Mouse (Mus musculus) intestine, embryonic 16.5 days (tissue): ENCODE data around the gene Imp4. TPM values are rescaled to one million over a fixed set of nuclear protein-coding genes. Genes with fewer than 3 reads are reported as not detected.
"Not testable (repeated sequence)": the region's sequence is repeated elsewhere in the genome, so short reads cannot be mapped to it uniquely, and the experiment has no call there.

Source experiments
- ATAC-seq: fragments of 200-750 bp; cut with Nextera tagmentation; 2 replicates; pipeline ENCODE4 v1.8.0; 2017; ENCODE audit warnings: moderate TSS enrichment, moderate library complexity
- H3K27ac ChIP-seq: fragments of 300-500 bp; sonication (generic); 2 replicates; pipeline ENCODE4 v1.5.1; 2014; ENCODE audit warnings: mild to moderate bottlenecking, low read length
- H3K27me3 ChIP-seq: fragments of 300-500 bp; sonication (generic); replicated peaks from 2 replicates; pipeline ENCODE4 v1.6.1; 2014; ENCODE audit warnings: low read length, control low read depth, mixed read lengths; ENCODE audit not compliant: control insufficient read depth, insufficient read depth
- H3K36me3 ChIP-seq: fragments of 300-500 bp; sonication (generic); 2 replicates; pipeline ENCODE4 v1.6.1; 2014; ENCODE audit warnings: low read length, control low read depth; ENCODE audit not compliant: control insufficient read depth, insufficient read depth
- H3K4me1 ChIP-seq: fragments of 300-500 bp; sonication (generic); 2 replicates; pipeline ENCODE4 v1.6.1; 2014; ENCODE audit warnings: low read length, control low read depth, mixed read lengths; ENCODE audit not compliant: control insufficient read depth, insufficient read depth
- H3K4me2 ChIP-seq: fragments of 300-500 bp; sonication (generic); 2 replicates; pipeline ENCODE4 v1.6.1; 2014; ENCODE audit warnings: low read depth, low read length, control low read depth
- H3K4me3 ChIP-seq: fragments of 300-500 bp; sonication (generic); 2 replicates; pipeline ENCODE4 v1.5.1; 2014; ENCODE audit warnings: mild to moderate bottlenecking, low read length
- H3K9ac ChIP-seq: fragments of 300-500 bp; sonication (generic); 2 replicates; pipeline ENCODE4 v1.6.1; 2014; ENCODE audit warnings: low read depth, low read length
- H3K9me3 ChIP-seq: fragments of 300-500 bp; sonication (generic); 2 replicates; pipeline ENCODE4 v1.6.1; 2016; ENCODE audit warnings: low read length, control low read depth; ENCODE audit not compliant: control insufficient read depth
- WGBS: fragments of 180-500 bp; shearing (Covaris S2); extraction: QIAGEN DNeasy Blood & Tissue Kit; methylation state at CpG from one replicate; pipeline ENCODE4 v1.1.7; 2014; 5-methylcytosine and 5-hydroxymethylcytosine counted together
- polyA plus RNA-seq: library from polyadenylated mRNA; unstranded; fragments of >200 nt; fragmentation: Nextera tagmentation; extraction: Ambion mirVana; gene quantifications from 2 replicates; pipeline ENCODE4 v1.2.1, GENCODE M21; 2015

Gene Imp4
- polyA plus RNA-seq, 1 experiment from 2014 or later: 122 TPM

GRCm38 (mm10) chr1:34433891-34434521 is 5.6 kb upstream of the Imp4 start:
- 10% methylated on average over 19 of the region's 19 CpGs for WGBS

GRCm38 (mm10) chr1:34434660-34435160 is 4.9 kb upstream of the Imp4 start:
- Histone ChIP-seq H3K4me1 (peaks cover 5% of the 10 kb centered on the region; the same call in 1 of the 2 replicates), H3K4me3 (peak overlapping the region; percentile 65), H3K27ac (peak overlapping the region; percentile 68), H3K4me2 (peak overlapping the region; percentile 87), H3K27me3 (no peaks in the 10 kb centered on the region), H3K9ac (peak overlapping the region; percentile 66), H3K9me3 (peaks cover 23% of the 10 kb centered on the region), H3K36me3 (peaks cover 9% of the 10 kb centered on the region)
- ATAC-seq: peak; percentile 12
- WGBS: under 1% methylated on average over 30 of the region's 30 CpGs

More at GRCm38 (mm10) chr1:34433891-34434521, 5.6 kb upstream of the Imp4 start:
- H3K4me2 ChIP-seq: peak overlapping the region; percentile 87
- peaks cover 5% of the 10 kb centered on the region; the same call in 1 of the 2 replicates for H3K4me1 ChIP-seq
- H3K9me3 ChIP-seq: peaks cover 27% of the 10 kb centered on the region
- H3K4me3 ChIP-seq: peak overlapping the region; percentile 65
- peak overlapping the region; percentile 59 for H3K9ac ChIP-seq
- H3K27ac ChIP-seq: peak overlapping the region; percentile 54
- H3K36me3 ChIP-seq: peaks cover 9% of the 10 kb centered on the region
- no peaks in the 10 kb centered on the region for H3K27me3 ChIP-seq
- ATAC-seq: peak; percentile 32

GRCm38 (mm10) chr1:34435371-34436120 is 4.1 kb upstream of the Imp4 start:
- peak overlapping the region; percentile 87 for H3K4me2 ChIP-seq
- peak overlapping the region; percentile 65 for H3K4me3 ChIP-seq
- 30% methylated on average over 8 of the region's 8 CpGs for WGBS
- H3K9me3 ChIP-seq: peaks cover 17% of the 10 kb centered on the region
- ATAC-seq: no peak
- H3K9ac ChIP-seq: 0 out of 2 replicates have a peak overlapping the region, but pooled peaks have one; percentile 66
- H3K4me1 ChIP-seq: peaks cover 8% of the 10 kb centered on the region; the same call in 1 of the 2 replicates
- H3K27ac ChIP-seq: peak overlapping the region; percentile 68; the same call in 1 of the 2 replicates
- H3K36me3 ChIP-seq: peaks cover 5% of the 10 kb centered on the region
- H3K27me3 ChIP-seq: no peaks in the 10 kb centered on the region

- no peak overlapping the region for H3K4me3 ChIP-seq
- H3K9ac ChIP-seq: no peak overlapping the region
- H3K4me1 ChIP-seq: peaks cover 12% of the 10 kb centered on the region
- no peak overlapping the region for H3K27ac ChIP-seq
- H3K36me3 ChIP-seq: peaks cover 5% of the 10 kb centered on the region
- 92% methylated on average over 3 of the region's 3 CpGs for WGBS
- no peak overlapping the region for H3K4me2 ChIP-seq
- ATAC-seq: no peak
- no peaks in the 10 kb centered on the region for H3K27me3 ChIP-seq
- peaks cover 10% of the 10 kb centered on the region for H3K9me3 ChIP-seq
These were observed 3.3 kb upstream of the Imp4 start for GRCm38 (mm10) chr1:34436374-34436773.

GRCm38 (mm10) chr1:34437366-34437765 is 2.3 kb upstream of the Imp4 start:
- H3K27me3 ChIP-seq, H3K4me3 ChIP-seq, H3K36me3 ChIP-seq, H3K9ac ChIP-seq, H3K9me3 ChIP-seq, ATAC-seq, H3K4me2 ChIP-seq, H3K27ac ChIP-seq: not testable (repeated sequence)
- peaks cover 12% of the 10 kb centered on the region for H3K4me1 ChIP-seq
- 96% methylated on average over 8 of the region's 8 CpGs for WGBS

- peaks cover 6% of the 10 kb centered on the region for H3K36me3 ChIP-seq
- H3K27ac ChIP-seq: no peak overlapping the region
- peak overlapping the region; percentile 65 for H3K4me3 ChIP-seq
- no peak for ATAC-seq
- H3K27me3 ChIP-seq: no peaks in the 10 kb centered on the region
- H3K4me1 ChIP-seq: peaks cover 12% of the 10 kb centered on the region
- peak overlapping the region; percentile 62 for H3K4me2 ChIP-seq
- no peaks in the 10 kb centered on the region for H3K9me3 ChIP-seq
- H3K9ac ChIP-seq: peak overlapping the region; percentile 74
- 44% methylated on average over 15 of the region's 20 CpGs for WGBS
These were observed 1.1 kb upstream of the Imp4 start for GRCm38 (mm10) chr1:34438381-34439051.

GRCm38 (mm10) chr1:34439961-34440630 is 445 bp downstream of the Imp4 start:
- Histone ChIP-seq H3K36me3 (peaks cover 18% of the 10 kb centered on the region), H3K27ac (peak overlapping the region; percentile 74), H3K4me3 (peak overlapping the region; percentile 65), H3K9ac (peak overlapping the region; percentile 78), H3K4me1 (peaks cover 12% of the 10 kb centered on the region), H3K4me2 (peak overlapping the region; percentile 77), H3K27me3 (no peaks in the 10 kb centered on the region), H3K9me3 (no peaks in the 10 kb centered on the region)
- 7% methylated on average over 31 of the region's 31 CpGs for WGBS
- peak; percentile 62 for ATAC-seq

- H3K9ac ChIP-seq: no peak overlapping the region
- H3K4me3 ChIP-seq: no peak overlapping the region
- peaks cover 22% of the 10 kb centered on the region for H3K36me3 ChIP-seq
- no peaks in the 10 kb centered on the region for H3K27me3 ChIP-seq
- ATAC-seq: no peak
- peaks cover 11% of the 10 kb centered on the region for H3K4me1 ChIP-seq
- no peaks in the 10 kb centered on the region for H3K9me3 ChIP-seq
- H3K4me2 ChIP-seq: no peak overlapping the region
- WGBS: 93% methylated on average over 6 of the region's 6 CpGs
- H3K27ac ChIP-seq: no peak overlapping the region
These were observed 3.5 kb downstream of the Imp4 start for GRCm38 (mm10) chr1:34443124-34443523.
